Mouse (Mus musculus): Measurements from ENCODE around the gene Ube2v1. TPM values are rescaled to one million over a fixed set of nuclear protein-coding genes. Genes with fewer than 3 reads are reported as not detected.

Ube2v1 gene
- total RNA-seq, 2 experiments from 2014 or later = 184 to 195 TPM

DNA sequence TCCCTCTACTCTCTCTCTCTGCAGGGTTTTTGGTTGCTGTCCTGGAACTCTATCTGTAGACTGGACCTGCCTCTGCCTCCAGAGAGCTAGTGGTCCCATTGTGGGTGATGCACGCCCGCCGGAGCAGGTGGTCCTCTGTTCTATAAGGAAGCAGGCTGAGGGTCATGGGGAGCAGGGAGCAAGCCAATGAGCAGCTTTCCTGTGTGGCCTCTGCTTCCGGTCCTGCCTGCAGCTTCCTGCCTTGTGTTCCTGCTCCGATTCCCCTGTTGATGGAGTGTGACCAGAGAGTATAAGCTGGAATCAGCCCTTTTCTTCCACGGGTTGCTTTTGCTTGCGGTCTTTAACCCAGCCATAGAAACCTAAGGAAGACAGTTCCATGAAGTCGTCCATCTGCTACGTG lies 63.8 kb downstream of the Ube2v1 start:
- DNase-seq (ENCODE audit: low spot score in 2 of 2) = no peak

DNA sequence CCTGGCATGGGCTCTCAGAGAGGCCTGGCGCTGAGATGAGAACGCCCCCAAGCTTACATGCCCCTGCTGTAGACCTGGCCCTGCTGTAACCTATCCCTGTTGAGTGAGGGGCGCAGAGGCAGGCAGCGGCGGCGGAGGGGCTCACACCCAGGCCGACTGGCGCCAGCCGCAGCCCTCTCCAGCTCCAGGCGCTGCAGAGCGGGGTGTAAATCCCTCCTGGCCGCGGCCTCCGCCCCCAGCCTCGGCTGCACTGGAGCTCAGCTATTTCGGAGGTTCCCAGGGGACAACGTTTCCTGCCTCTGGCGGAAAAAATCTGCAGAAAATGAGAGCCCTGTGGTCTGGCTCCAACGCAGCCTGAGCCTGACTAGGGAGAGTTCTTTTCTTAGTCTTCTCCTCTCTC lies 66.2 kb downstream of the Ube2v1 start:
- no peak for DNase-seq (ENCODE audit: low spot score in 2 of 2)

DNA sequence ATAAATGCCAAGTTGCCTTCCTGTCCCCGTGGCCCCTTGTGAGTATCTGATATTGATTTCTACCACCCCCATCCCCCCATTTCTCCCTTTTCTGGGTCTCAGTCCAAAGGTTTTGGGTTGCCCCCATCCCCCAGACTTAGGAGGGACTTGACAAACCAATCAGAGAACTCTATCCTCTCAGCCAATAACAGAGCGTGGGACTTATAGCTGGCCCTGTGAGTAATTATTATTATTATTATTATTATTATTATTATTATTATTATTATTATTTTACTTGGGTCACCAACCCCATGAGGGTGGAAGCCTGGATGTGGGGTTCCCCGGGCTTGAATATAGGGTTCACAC lies 66.6 kb downstream of the Ube2v1 start:
- no peak for DNase-seq (ENCODE audit: low spot score in 2 of 2)

DNA sequence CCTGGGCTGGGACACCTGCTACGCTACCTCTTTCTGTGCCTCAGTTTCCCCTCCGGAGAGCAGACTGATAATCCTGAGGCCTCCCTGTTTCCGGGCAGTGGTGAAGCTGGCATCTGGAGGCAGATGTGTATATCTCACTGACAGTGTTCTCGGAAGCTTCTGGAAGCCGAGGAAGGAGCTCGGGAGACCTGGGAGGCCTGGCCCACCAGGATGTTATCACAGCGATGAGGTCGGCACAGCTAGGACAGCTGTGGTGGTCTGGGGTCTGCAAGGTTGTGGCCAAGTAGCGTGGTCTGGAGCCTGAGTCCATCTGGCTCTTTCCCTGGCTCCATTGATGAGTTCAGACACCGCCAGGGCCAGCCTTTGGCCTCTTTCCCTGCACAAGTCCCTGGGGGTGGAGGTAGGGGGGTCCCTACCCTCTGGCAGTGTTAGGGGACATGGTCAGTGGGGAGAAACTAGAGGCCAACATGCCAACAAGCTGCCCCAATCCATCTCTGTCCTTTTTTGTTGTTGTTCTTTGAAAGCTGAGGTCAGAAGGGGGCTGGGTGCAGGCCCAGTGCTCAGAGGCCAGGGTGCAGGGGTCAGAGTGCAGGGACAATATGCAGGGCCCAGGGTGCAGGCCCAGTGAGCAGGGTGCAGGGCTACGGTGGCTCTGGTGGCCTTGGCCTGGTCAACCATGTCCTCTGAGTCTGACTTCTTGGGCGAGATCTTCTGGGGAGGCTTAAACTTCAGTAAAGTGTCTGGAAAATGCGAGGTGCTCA lies 67.2 kb downstream of the Ube2v1 start:
- DNase-seq (ENCODE audit: low spot score in 2 of 2) = no peak

DNA sequence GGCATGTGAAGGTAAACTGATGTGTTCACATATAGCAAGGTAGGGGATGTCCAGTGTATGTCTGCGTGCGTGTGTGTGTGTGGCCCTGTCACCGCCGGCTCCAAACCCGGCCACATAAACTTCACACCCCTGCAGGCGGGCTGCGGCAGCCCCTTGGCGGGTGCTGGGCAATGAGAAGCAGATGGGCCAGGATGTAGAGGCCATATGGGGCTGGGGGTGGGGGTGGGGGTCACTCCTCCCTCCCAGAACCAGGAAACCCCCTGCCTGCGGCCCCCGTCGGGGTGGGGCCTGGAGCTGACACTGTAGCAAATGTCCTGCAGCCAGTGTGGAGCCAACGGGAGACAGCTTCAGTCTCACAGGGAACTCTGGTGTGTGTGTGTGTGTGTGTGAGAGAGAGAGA lies 68.2 kb downstream of the Ube2v1 start:
- DNase-seq (ENCODE audit: low spot score in 2 of 2) = no peak

DNA sequence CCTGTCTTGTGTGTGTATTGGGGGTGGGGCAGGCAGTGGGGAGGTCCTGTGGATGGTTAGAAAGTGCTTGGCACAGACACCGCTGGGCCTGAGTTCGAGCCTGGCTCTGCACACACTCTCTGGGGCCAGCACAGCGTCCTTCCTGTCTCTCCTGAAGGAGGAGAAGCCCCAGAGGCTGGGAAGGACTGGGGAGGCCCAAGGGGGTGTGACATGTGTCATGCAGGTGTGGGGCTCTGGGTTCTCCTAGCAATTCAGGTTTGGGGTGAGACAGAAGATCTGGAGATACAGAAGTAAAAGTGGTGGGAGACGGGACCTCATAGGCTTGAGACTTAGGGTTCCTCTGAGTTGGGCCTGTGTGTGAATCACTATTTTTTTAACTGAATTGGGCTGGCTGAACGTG lies 68.9 kb downstream of the Ube2v1 start:
- DNase-seq (ENCODE audit: low spot score in 2 of 2) = no peak

DNA sequence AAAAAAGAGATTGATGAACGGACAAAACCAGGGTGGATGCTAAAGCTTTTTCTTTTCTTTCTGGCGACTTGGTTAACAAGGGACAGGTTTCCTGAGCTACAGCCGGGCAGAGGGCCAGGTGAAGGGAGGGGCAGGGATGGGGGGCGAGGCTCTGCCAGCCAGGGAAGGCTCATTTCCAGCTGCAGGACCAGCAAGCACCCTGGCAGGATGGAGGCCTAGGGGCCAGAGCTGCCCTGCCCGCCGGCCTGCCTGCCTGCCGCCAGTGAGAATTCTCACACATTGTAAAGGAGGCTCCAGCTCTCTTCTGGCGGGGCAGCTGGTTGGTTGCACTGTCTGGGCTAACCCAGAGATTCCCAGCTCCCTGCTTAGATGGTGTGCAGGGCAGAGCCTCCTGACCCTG lies 69.8 kb downstream of the Ube2v1 start:
- DNase-seq (ENCODE audit: low spot score in 2 of 2) = no peak

DNA sequence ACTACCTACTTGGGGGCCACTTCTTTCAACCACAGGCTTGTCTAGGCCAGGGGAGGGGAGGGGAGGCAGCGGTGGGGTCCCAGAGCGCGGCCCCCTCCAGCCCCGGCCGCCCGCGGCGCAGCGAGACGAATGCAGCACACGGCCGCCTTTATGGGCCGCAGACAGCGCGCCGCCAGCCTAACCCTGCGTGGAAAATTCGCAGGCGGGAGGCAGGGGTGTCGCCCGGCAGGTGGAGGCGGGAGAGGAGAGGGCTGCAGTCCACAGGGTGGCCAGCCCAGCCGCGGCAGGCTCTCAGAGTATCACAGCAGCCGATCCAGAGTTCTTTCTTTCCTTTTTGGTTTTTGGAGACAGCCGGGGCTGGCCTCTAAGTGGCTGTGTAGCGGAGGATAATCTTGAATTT lies 72.5 kb downstream of the Ube2v1 start:
- DNase-seq (ENCODE audit: low spot score in 2 of 2) = no peak

Small RNA genes lying within 50 kb of the gene (microRNA-seq; reads per million reads assigned to microRNA genes)
- gene Gm22355 (ENCODE audit: borderline number of aligned reads in 2 of 2) = 0 reads per million in 2 experiments

Other genes with a start within 250 kb of the Ube2v1 start
- 10 to 100 TPM; 32.6 to 33.1 TPM for gene Slc9a8, start 210.4 kb downstream of the Ube2v1 start, total RNA-seq (2021)
- gene Rnf114, start 139.4 kb downstream of the Ube2v1 start, total RNA-seq (2021) = 100 to 1,000 TPM in 1 of 2 experiments, 10 to 100 TPM in 1; 88.3 to 103 TPM
- gene Spata2, start 139.2 kb downstream of the Ube2v1 start, total RNA-seq (2021) = 10 to 100 TPM; 41.1 to 42.8 TPM
- 1 to 10 TPM; 6.3 to 8.8 TPM for gene Snai1, start 93.9 kb downstream of the Ube2v1 start, total RNA-seq (2021)
- gene Gm20431, start 29.4 kb upstream of the Ube2v1 start, total RNA-seq (2021) = 10 to 100 TPM; 11.6 to 15.2 TPM
- 100 to 1,000 TPM; 433 to 502 TPM for gene Cebpb, start 56.8 kb upstream of the Ube2v1 start, total RNA-seq (2021)
- gene Tmem189, start 57.7 kb upstream of the Ube2v1 start, total RNA-seq (2021) = 10 to 100 TPM; 21.4 to 26.6 TPM